Mouse (Mus musculus) forebrain, embryonic 11.5 days (tissue): ENCODE results near the gene Appl2. TPM values are rescaled to one million over a fixed set of nuclear protein-coding genes. Genes with fewer than 3 reads are reported as not detected.

Source experiments
- ATAC-seq: fragments of 200-750 bp; cut with Nextera tagmentation; replicated peaks from 2 replicates; pipeline ENCODE4 v1.8.0; 2017; ENCODE audit warnings: moderate TSS enrichment; ENCODE audit not compliant: low FRiP score
- DNase-seq: peaks from one replicate; pipeline ENCODE4 v3.0.0-alpha.2; 2017; ENCODE audit warnings: low spot score
- H3K27ac ChIP-seq: fragments of 300-500 bp; sonication (generic); 2 replicates; pipeline ENCODE4 v1.5.1; 2014; ENCODE audit warnings: low read depth, low read length
- H3K27me3 ChIP-seq: fragments of 300-500 bp; sonication (generic); 2 replicates; pipeline ENCODE4 v1.6.1; 2014; ENCODE audit warnings: mild to moderate bottlenecking, low read length, mixed read lengths; ENCODE audit not compliant: control insufficient read depth, insufficient read depth
- H3K36me3 ChIP-seq: fragments of 300-500 bp; sonication (generic); 2 replicates; pipeline ENCODE4 v1.6.1; 2014; ENCODE audit warnings: mild to moderate bottlenecking, low read length, moderate library complexity, mixed read lengths; ENCODE audit not compliant: control insufficient read depth, insufficient read depth
- H3K4me1 ChIP-seq: fragments of 300-500 bp; sonication (generic); replicated peaks from 2 replicates; pipeline ENCODE4 v1.6.1; 2014; ENCODE audit warnings: low read length, mixed read lengths; ENCODE audit not compliant: control insufficient read depth, insufficient read depth
- H3K4me2 ChIP-seq: fragments of 300-500 bp; sonication (generic); 2 replicates; pipeline ENCODE4 v1.6.1; 2014; ENCODE audit warnings: low read depth, mild to moderate bottlenecking, low read length, moderate library complexity, mixed read lengths; ENCODE audit not compliant: severe bottlenecking
- H3K4me3 ChIP-seq: fragments of 300-500 bp; sonication (generic); 2 replicates; pipeline ENCODE4 v1.5.1; 2014; ENCODE audit warnings: low read depth, low read length
- H3K9ac ChIP-seq: fragments of 300-500 bp; sonication (generic); 2 replicates; pipeline ENCODE4 v1.6.1; 2014; ENCODE audit warnings: low read length
- H3K9me3 ChIP-seq: fragments of 300-500 bp; sonication (generic); 2 replicates; pipeline ENCODE4 v1.6.1; 2016; ENCODE audit warnings: low read length, mixed read lengths; ENCODE audit not compliant: control insufficient read depth
- WGBS: fragments of 180-500 bp; shearing (Covaris S2); extraction: QIAGEN DNeasy Blood & Tissue Kit; methylation state at CpG from one replicate; pipeline ENCODE4 v1.1.7; 2014; 5-methylcytosine and 5-hydroxymethylcytosine counted together
- polyA plus RNA-seq: library from polyadenylated mRNA; unstranded; fragments of >200 nt; fragmentation: Nextera tagmentation; extraction: Ambion mirVana; gene quantifications from 2 replicates; pipeline ENCODE4 v1.2.1, GENCODE M21; 2014

Gene Appl2
- 41.1 and 42.0 TPM in 2 replicates for polyA plus RNA-seq

- Histone ChIP-seq H3K9ac (peak within 1 kb of the TSS; percentile 61), H3K4me2 (peak within 1 kb of the TSS; percentile 62), H3K27ac (0 out of 2 replicates have a peak within 1 kb of the TSS, but pooled peaks have one; percentile 1), H3K27me3 (no peaks in the 10 kb centered on the region), H3K9me3 (no peaks in the 10 kb centered on the region), H3K4me1 (no peaks in the 10 kb centered on the region; the same call in 1 of the 2 replicates), H3K4me3 (peak within 1 kb of the TSS; percentile 51), H3K36me3 (no peaks in the 10 kb centered on the region)
- under 1% methylated on average over 55 of the region's 59 CpGs for WGBS
- peak; percentile 97 for ATAC-seq
- peak; percentile 94 for DNase-seq
These were observed at the start of gene Appl2 for GRCm38 (mm10) chr10:83648131-83649020. Gene Appl2, minus strand, starts transcription at chr10:83648738.

- no peak overlapping the region for H3K9ac ChIP-seq
- no peaks in the 10 kb centered on the region for H3K27me3 ChIP-seq
- no peaks in the 10 kb centered on the region for H3K9me3 ChIP-seq
- no peaks in the 10 kb centered on the region for H3K4me1 ChIP-seq
- WGBS: 80% methylated on average over 4 of the region's 4 CpGs
- H3K27ac ChIP-seq: no peak overlapping the region
- DNase-seq (no peak), ATAC-seq (no peak)
- H3K4me2 ChIP-seq: no peak overlapping the region
- H3K36me3 ChIP-seq: no peaks in the 10 kb centered on the region
- H3K4me3 ChIP-seq: no peak overlapping the region
These were observed 47.7 kb upstream of the Appl2 start for GRCm38 (mm10) chr10:83696226-83696625.

- DNase-seq (no peak), ATAC-seq (no peak)
- Histone ChIP-seq H3K36me3 (no peaks in the 10 kb centered on the region), H3K9ac (no peak overlapping the region), H3K4me2 (no peak overlapping the region), H3K27ac (no peak overlapping the region), H3K27me3 (no peaks in the 10 kb centered on the region), H3K4me3 (no peak overlapping the region), H3K9me3 (no peaks in the 10 kb centered on the region), H3K4me1 (no peaks in the 10 kb centered on the region)
- 87% methylated on average over 11 of the region's 11 CpGs for WGBS
These were observed 43.8 kb upstream of the Appl2 start for GRCm38 (mm10) chr10:83692175-83692895.

- Histone ChIP-seq H3K36me3 (no peaks in the 10 kb centered on the region), H3K27ac (no peak overlapping the region), H3K9ac (no peak overlapping the region), H3K9me3 (no peaks in the 10 kb centered on the region), H3K4me2 (no peak overlapping the region), H3K4me1 (no peaks in the 10 kb centered on the region), H3K27me3 (no peaks in the 10 kb centered on the region), H3K4me3 (no peak overlapping the region)
- WGBS: 93% methylated on average over 2 of the region's 2 CpGs
- ATAC-seq: no peak
- no peak for DNase-seq
These were observed 39.7 kb upstream of the Appl2 start for GRCm38 (mm10) chr10:83688215-83688614.

GRCm38 (mm10) chr10:83681334-83681733 is 32.8 kb upstream of the Appl2 start:
- Histone ChIP-seq H3K27ac (no peak overlapping the region), H3K9me3 (no peaks in the 10 kb centered on the region)
- WGBS: 88% methylated on average over 12 of the region's 12 CpGs

GRCm38 (mm10) chr10:83666556-83666955 is 18.0 kb upstream of the Appl2 start:
- H3K27me3 ChIP-seq: no peaks in the 10 kb centered on the region
- H3K4me3 ChIP-seq: no peak overlapping the region
- H3K36me3 ChIP-seq: no peaks in the 10 kb centered on the region
- DNase-seq (no peak), ATAC-seq (no peak)
- no peaks in the 10 kb centered on the region for H3K4me1 ChIP-seq
- H3K9ac ChIP-seq: no peak overlapping the region
- H3K9me3 ChIP-seq: no peaks in the 10 kb centered on the region
- no peak overlapping the region for H3K4me2 ChIP-seq
- H3K27ac ChIP-seq: no peak overlapping the region
- WGBS: 94% methylated on average over 4 of the region's 4 CpGs

More at GRCm38 (mm10) chr10:83681334-83681733, 32.8 kb upstream of the Appl2 start:
- H3K4me3 ChIP-seq: no peak overlapping the region
- no peaks in the 10 kb centered on the region for H3K27me3 ChIP-seq
- no peaks in the 10 kb centered on the region for H3K36me3 ChIP-seq
- no peak for DNase-seq
- H3K9ac ChIP-seq: no peak overlapping the region
- H3K4me1 ChIP-seq: no peaks in the 10 kb centered on the region
- ATAC-seq: no peak
- H3K4me2 ChIP-seq: no peak overlapping the region

- Histone ChIP-seq H3K4me3 (no peak overlapping the region), H3K9ac (no peak overlapping the region), H3K4me2 (no peak overlapping the region), H3K27ac (no peak overlapping the region), H3K27me3 (no peaks in the 10 kb centered on the region), H3K9me3 (no peaks in the 10 kb centered on the region), H3K36me3 (no peaks in the 10 kb centered on the region), H3K4me1 (no peaks in the 10 kb centered on the region)
- WGBS: 86% methylated on average over 8 of the region's 8 CpGs
- no peak for ATAC-seq
- DNase-seq: no peak
These were observed 13.4 kb upstream of the Appl2 start for GRCm38 (mm10) chr10:83661925-83662324.

GRCm38 (mm10) chr10:83660605-83661004 is 12.1 kb upstream of the Appl2 start:
- no peaks in the 10 kb centered on the region for H3K9me3 ChIP-seq
- H3K4me3 ChIP-seq: no peak overlapping the region
- no peaks in the 10 kb centered on the region for H3K4me1 ChIP-seq
- ATAC-seq (no peak), DNase-seq (no peak)
- 75% methylated on average over 4 of the region's 4 CpGs for WGBS
- H3K4me2 ChIP-seq: no peak overlapping the region
- no peak overlapping the region for H3K9ac ChIP-seq
- H3K36me3 ChIP-seq: no peaks in the 10 kb centered on the region
- no peaks in the 10 kb centered on the region for H3K27me3 ChIP-seq
- no peak overlapping the region for H3K27ac ChIP-seq
